Mouse (Mus musculus) lung, adult 18-20 months (tissue): ENCODE data around the gene Dao.
A peak's percentile ranks its signal among the peaks of the same experiment; 100 is the strongest.

Experiments
- DNase-seq, 2 experiments: peaks; one replicate each; pipeline ENCODE4 v3.0.0; 2022; ENCODE audit warnings: mixed read lengths in 2 of 2

Dao gene

DNA sequence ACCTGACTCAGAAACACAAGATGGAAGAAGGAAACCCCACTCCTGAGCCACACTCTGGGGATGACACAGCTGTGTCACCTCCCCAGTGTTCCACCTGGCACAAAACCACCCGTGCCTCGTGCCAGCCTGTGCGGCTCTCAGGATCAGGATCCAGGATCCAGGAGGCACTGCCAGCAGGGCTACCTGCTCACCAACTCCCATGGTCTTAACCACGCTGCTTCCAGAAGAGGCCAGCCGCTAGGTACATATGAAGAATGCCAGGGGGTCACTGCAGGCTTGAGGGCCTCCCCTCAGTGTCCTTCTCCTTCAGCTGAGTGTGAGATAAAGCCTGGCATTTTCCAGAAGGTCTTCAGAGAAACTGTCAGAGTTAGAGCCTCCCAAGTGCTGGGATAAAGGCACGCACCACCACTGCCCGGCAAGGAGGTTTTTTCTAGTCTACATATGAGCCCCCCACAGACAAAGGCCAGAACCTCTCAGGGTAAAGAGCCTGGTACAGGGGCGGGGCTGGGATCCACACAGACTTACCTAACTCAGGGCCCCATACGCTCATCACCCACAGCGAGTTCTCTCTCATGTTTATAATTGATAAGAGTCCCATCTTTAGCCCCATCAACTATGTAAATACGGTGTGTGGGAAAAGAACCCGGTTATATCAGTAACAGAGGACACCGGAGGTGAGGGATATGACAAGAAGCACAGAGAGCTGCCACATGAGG is 19.3 kb upstream of the Dao start:
- DNase-seq = no peak

DNA sequence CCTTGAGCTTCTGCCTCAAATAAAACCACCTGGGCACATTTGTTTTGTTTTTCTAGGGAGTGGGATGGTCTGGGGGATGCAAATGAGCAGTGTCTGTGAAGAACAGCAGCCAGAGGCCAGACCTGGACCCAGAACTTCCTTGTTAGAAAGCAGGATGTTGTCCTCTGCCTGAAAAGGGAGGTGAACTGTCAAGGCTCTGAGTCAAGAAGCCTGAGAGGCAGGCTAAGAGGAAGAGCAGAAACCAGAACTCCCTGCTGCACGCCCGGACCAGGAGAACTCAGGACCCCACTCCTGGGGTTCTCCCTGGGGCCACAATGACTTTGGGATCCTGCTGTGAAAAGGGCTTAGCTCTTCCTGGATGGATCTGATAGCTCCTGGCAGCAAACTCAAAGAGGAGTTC is 17.8 kb upstream of the Dao start:
- DNase-seq = no peak

DNA sequence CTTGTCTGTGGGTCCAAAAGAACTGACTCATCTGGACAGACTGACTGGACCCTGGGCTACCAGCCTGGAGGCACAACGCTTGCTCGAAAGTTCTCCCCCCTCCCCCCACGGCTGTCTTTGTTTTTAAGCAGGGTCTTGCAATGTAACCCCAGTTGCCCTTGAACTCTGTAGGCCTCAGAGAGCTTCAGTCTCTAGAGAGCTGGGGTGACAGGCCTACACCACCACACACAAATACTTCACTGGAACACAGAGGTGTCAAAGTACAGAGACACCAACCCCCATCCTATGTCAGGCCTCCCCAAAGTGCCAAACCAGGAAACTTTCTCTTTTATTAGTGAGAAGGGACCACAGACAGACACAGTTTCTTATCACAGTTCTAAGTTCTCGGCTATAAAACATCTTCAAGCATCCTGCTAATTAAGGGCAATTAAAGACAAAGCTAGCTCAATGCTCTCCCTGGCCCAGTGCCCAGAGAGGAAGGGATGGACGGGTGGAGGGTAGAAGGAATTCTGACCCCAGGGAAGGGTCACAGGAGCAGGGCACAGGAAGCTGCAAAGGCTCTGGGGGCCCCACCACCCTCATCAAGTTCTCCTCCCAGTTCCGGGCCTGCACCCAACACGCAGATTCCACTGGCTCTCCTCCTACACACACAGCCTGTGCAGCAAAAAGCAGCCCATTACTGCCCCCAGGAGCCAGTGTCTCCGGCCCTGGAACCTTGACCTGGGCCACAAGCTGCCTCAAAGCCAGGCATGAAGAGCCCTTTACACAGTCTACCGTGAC is 17.1 kb upstream of the Dao start:
- DNase-seq = peak; percentile 72

DNA sequence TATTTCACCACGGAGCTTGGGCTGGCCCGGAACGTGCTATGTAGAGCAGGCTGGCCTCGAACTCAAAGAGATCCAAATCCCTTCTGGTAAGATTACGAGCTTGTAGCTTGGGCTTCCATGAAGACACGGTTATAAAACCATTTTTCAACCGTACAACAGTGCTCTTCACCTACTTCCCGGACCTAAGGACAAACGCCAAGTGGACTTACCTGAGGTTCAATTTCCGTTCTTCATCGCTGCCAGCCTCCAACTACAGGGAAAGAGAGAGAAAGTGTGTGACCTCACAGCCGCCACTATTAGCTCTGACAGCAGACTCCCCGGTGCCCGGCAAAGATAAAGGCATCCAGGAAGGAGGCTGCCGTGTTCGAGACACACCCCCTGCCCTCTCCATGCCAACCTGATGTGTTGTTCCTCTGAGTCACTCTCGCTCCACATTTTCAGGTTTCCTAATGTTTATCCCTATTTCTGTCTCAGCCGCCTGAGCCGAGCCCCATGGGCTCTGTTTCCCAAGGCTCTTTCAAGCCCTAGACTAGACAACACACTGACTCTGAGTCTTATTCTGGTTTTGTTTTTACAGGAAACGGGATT is 14.0 kb upstream of the Dao start:
- peak; percentile 57 to 67 for DNase-seq

DNA sequence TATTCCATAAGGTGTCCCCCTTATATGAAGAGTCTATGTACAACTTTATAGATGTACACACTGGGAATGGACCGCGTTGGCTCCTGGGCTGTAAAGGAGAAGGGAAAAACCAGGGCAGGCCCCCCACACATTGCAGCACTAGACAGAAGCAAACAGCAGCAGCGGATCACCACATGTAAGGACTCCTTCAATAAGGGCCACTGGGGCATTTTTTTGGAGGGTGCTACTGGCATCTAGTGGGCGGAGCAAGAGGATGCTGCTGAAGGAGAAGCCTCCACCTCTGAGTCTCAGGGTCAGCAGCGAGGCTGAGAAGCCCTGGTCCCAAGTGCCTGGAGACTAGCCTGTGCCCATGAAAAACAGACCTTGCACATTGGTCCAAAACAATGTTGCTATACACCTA is 12.9 kb upstream of the Dao start:
- DNase-seq = no peak

DNA sequence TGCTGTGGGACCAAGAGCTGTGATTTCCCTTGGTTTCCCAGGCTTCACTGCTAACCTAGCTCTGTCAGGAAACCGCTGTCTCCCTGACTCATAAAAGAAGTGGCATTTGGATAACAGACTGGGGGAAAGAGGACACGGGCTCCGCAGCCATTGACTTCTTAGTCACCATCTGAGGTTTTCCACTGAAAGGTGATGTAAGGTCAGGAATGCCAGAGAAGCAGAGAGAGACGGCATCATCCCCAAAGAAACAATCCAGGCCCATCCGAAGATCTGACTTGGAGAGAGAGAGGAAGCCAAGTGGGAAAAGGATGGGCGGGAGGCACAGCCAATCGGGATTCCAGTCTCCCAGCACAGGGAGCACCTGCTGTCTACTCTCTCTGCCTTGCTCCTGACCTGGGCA is 12.4 kb upstream of the Dao start:
- no peak for DNase-seq

DNA sequence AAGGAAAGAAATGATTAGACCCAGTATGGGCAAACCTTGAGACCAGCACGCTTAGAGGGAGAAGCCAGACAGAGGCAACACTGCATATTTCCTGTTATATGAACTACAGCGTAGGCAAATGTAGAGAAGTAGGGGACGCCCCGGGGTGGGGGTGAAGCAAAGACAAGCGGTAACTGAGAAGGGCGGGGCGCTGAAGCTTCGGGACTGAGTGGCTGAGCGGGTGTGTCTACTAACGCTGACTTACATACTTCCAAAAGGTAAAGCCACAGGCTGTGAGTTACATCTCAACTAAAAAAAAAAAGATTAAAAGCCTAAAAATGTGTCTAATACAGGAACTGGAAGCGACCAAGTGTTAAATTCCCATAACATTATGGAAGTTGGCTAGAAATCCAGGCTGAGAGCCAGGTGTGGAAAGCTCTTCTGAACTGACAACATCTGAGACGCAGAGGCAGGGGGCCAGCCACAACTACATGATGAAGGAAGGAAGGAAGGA is 11.1 kb upstream of the Dao start:
- peak; percentile 83 for DNase-seq

DNA sequence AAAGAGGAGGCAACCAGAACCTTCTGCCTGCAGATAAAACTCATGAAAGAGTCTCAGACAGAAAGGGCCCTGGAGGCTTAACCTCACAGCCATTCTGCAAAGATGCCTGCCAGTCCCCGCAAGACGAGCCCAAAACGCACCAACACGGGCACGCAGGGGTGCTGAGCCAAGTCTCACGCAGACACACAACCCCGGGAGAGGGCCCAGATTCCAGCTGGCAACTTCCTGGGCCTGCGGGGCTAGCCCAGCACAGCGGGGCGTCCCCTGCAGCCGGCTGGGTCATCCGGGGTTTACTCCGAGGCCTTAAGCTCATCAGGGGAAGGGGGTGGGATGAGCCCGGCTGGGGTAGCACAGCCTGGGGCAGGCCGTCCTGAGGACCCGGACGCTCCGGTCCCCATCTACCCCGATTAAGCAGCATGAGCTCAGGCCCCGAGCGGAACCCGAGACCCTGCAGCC is 10.4 kb upstream of the Dao start:
- peak in 1 of 2 experiments; percentile 35 for DNase-seq

DNA sequence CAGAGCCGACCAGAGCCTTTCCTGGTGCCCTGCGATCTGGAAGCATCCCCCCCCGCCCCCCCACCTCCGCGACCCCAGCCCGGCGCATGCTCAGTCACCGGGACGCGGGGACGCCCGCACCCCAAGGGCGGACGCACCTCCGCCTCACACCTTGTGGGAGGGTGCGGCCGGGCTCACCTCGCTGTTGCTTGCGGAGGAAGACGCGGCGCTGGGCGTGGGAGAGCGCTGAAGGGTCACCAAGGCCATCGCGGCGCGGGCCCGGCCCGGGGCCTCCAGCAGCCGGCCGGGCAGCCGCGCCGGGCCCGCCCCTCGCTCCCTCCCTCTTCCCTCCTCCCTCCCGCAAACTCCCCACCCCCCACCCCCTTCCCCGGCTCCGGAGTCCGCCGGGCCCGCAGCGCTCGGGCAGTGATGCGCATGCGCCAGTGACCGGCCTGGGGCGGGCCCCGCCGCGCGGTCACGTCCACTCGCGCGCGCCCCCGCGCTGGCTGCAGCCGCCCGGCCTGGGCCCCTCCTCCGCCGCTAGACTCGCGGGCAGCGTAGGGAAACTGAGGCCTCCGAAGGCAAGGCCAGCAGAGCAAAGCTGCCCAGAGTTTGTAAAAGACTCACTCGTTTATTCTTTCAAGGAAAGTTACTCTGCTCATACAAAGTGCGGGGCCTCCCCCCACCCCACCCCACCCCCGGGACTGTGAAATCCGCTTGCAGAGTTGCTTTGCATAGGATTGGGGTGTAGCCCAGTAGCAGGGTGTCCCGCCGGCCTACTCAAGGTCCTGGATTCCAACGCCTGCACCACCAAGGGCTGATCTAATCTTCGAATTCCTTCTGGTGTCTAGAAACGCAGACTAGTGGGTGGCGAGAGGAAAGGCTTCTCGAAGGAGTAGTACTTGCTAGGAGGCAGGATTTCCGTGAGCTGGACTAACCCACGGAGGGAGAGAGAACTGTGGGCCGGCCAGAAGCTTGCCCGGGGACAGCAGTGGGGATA is 9.7 kb upstream of the Dao start, which contains the start of gene Ssh1:
TSS of gene Ssh1 (minus strand) at position 408 of the 979 bp plus-strand sequence.
- peak; percentile 85 to 89 for DNase-seq

DNA sequence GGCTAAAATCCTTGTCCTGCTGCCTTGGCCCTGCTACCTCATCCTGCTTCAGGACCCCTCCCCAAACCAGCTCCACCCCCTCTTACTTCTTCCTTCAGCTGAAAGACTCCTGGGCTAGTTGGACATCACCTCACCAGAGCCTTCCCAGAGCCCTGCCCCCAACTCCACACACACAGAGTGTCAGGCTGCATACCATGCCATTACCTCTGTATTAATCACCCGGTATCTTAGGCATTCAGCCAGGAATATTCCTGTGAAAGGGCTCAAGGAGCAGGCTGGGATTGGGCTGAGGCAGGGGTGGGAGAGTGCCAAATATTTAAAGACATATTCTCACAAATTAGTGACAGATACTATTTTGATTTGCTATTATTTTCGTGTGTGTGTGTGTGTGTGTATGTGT is 7.0 kb upstream of the Dao start:
- DNase-seq = no peak

DNA sequence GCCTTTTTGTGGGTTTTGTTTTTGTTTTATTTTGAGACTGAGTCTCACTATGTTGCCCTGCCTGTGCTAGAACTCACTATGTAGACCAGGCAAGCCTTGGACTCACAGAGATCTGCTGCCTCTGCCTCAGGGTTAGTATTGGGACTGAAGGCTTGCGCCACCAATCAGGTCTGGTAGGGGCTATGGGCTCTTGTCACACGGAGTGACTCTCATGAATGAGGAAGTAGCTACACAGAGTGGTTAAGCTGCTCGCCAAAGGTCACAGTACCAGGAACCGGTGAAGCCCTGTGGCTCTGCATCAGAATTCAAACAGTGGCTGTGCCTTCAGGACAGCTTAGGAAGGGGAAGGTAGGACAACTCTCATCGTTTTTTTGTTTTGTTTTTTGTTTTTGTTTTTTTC is 4.1 kb upstream of the Dao start:
- peak; percentile 74 to 77 for DNase-seq

DNA sequence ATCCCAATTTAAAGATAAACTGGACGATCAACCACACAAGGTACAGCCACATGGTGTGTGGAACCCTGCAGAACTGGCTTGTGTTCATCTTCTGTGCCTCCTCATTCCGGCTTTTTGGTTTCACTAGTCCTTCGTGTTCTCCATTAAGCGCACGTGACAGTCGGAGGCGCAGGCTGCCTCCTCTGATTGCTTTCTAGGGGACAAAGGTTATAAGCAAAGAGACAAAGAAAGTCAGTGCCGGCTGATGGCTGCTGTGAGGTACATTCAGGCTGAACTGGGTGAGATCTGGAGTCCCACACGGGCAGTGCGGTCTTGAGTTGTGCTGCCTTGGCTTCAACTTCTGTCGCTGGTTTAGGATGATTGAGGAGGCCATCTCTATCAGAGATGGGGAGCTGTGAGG is 1.1 kb downstream of the Dao start:
- DNase-seq = no peak

DNA sequence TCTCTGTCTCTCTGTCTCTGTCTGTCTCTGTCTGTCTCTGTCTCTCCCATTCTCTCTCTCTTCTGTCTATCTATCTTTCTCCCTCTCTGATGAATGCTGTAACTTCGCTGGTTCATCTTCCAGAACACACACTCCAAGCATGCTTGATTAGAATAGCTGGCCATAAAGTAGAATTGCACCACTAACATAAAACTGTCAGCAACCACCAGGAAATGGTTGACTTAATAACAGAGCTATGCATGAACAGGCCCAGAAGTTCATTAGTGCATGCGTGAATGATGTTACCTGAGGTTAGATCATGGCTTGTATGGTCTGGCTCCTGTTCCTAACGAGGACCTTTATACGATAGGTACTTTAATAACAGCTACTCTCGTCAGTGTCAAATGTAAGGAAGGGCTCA is 1.6 kb downstream of the Dao start:
- DNase-seq = no peak

DNA sequence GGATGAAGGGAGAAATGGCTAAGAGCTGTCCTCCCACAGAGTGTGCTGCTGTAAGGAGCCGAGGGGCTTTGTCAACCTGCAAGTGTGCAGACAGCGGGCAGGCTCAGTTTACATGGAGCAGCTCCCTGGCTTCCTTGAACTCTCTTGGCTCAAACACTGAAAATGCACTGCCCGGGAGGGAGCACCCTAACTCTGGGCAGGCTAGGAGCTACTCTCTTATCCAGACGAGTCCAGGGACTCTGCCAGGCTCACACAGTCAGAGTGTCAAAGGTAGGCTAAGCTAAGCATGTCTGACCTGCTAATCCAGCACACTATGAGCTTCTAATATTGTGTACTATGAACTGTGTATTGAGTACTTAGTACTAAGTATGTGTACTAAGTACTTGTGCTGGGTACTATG is 3.5 kb downstream of the Dao start:
- DNase-seq = no peak

DNA sequence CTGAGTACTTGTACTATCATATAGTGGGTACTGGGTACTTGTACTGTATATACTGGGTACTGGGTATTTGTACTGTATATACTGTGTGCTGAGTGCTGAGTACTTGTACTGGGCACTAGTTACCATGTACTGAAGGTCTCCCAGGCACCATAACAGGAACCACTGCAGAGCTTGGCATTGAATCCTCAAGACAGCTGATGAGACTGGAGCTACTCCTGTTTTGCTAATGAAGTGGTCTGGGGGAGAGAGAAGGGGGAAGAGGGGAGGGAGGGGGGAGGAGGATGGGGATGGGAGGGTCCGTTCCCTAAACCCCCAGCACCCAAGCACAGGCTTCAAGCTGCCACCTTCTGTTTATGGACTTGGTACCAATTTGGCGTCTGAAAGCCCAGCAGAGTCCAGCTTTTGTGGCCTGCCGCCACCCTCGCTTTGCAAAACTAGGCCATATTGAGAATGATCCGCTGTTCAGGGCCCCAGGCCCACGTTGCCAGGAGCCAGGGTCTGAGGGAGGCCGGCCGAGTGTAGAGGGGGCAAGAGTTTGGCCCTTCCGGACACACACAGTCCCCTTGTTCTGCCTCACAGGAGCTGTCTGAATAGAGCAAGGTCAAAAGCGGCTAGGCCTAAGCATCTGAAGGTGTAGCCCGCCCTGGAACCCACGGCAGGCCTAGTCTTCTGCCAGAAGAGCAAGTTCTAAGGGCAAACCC is 4.4 kb downstream of the Dao start:
- DNase-seq = no peak

DNA sequence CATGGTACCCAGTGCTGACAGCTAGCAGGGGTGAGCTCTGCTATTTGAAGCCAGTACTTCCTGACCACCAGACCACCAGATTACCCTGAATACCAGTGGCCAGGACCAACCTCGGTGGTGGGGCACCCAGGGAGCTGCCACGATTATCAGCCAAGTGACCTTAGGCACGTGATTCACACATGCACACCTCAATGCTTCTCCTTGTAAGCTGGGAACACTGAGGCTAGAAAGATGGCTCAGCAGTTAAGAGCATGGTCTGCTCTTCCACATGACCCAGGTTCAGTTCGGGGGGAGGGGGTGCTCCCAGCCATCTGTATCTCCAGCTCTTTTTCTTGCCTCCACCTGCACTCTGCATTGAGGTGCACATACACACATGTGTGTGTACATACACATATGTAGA is 5.5 kb downstream of the Dao start:
- DNase-seq = no peak

DNA sequence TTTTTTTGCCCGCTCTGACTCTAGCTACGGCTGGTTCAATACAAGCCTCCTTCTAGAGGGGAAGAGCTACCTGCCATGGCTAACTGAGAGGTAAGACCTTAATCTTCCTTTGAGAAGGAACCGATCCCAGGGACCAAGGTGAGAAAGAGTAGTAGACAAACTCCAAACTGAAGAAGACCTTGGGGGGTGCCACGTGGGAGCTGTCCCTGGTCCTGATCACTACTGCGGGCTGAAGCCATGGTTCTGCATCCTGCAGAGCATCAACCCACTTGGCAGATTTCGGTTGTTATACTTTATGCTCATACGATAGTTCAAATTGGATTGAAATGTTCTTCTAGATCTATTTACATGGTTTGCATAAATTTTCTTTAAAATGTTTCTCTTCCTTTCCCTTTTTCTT is 11.6 kb downstream of the Dao start:
- DNase-seq = no peak

DNA sequence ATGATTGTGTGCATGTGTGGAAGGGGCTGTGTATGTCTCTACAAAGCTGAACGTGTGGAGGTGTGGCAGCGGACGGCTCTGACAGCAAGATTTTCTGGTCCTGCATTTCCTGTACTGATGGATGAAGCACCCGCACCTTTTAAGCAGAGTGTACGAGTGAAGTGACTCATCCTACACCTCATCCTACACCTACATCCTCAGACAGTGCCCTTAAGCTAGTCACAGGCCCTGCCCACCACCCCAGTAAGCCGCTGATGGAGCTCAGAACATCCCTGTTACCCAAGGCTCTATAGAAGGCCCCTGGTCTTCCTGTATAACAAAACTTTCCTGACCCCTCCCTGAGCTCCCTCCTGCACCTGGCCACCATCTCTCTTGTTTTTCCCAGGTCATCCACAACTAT is 20.9 kb downstream of the Dao start:
- DNase-seq = no peak

DNA sequence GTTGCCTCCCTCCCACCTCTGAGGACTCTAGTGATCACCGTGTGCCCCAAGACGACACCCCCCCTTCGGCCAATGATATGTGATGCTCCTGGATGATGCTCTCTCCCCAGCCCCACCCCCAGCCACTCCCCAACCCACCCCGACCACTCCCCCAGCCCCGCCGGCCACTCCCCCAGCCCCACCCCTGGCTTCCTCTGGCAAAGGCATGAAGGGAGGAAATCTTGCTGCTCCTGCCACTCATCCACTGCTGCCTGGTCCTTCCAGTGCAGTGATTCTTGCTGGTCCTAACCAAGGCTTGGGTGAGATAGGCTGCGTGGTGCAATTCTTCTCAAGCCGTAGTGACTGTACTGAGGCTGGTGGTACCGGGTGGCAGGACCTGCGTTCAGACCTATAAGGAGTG is 21.4 kb downstream of the Dao start:
- DNase-seq = no peak

DNA sequence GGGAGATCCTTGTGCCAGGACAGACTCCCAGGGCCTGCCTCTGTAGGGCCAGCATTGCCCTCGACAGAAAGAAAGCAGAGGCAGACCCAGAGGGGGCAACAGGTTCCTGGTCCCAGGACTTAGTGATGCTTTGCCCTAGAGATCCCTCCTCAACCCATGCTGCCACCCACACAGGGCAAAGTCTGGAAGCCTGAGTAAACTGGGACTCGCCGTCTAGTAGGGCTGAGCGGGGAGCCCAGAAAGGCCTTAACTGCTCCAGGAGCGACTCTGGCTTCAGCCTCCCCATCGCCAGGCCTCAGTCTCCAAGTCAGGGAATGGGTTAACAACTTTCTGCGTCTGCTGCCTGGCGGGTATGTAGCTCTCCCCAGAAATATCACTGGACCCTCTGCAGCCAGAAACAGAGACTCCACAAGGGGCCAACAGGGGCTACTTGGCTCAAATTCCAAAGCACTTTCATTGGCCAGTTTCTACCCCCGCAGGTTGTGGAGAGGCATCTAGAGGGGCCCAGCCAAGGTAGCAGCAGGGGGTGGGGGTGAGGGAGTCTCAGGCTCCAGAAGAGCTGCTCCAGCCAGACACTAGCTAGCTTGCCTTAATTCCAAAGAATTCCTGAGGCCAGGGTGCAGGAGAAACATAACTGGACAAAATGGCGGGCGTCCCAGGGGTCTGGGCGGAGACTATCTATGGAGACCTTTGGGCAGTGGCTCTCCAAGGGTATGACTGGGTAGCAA is 23.9 kb downstream of the Dao start:
- no peak for DNase-seq

DNA sequence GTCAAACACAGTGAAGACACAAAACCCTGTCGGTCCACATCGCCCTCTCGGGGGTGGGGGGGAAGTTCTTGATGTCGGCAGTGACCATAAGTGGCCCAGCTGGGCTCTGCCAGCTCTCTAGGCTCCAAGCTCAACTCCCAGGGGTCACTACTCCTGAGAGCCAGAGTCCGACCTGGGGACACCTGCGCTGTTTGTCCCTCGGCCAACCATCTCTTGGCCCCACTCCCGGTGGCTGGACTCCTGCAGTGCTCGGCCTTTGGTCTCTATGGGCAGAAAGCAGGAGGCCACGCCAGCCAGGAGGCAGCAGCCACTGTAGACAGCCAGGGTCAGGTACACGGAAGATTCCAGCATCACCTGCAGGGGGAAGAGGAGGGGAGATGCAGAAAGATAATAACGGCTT is 24.6 kb downstream of the Dao start:
- no peak for DNase-seq
